In genomic region chr2:28545976-28546375, GRCm38 (mm10) we compare ENCODE assay signal across 13 mouse cellular contexts. TPM values are rescaled to one million over a fixed set of nuclear protein-coding genes. Genes with fewer than 3 reads are reported as not detected.
DNase-seq lines count a peak whose midpoint lies in the region; ATAC-seq and TF ChIP-seq lines count a peak whose summit lies in the region.
"Had no signal": no experiment of that assay in that cellular context is flagged by ENCODE, and none has a peak within 500 bp of the region (broad histone marks: within the 10 kb centered on the region; RNA-seq: fewer than 3 reads in every experiment).

No protein-coding gene starts in this region.

- no peak for TF ChIP-seq CTCF in thymus, adult 2 months (IDR thresholded peaks at IDR 0.05; ENCODE audit: borderline replicate concordance, control insufficient read depth, extremely low read depth, insufficient read depth, low read length, poor library complexity)

- peaks cover 96% of the 10 kb centered on the region for H3K36me3 ChIP-seq in forebrain, embryonic 14.5 days (ENCODE audit: control insufficient read depth, insufficient read depth, low read length)
- H3K36me3 ChIP-seq in forebrain, embryonic 11.5 days (ENCODE audit: control insufficient read depth, insufficient read depth, low read length) = no peaks in the 10 kb centered on the region; the same call in 1 of the 2 replicates
- no peaks in the 10 kb centered on the region for H3K36me3 ChIP-seq in thymus, adult 2 months (ENCODE audit: control insufficient read depth, insufficient read depth, low read length)

- peak; percentile 41; the same call in 1 of the 2 replicates for ATAC-seq in forebrain, embryonic 14.5 days
- no peak for ATAC-seq in forebrain, embryonic 11.5 days (replicated peaks; ENCODE audit: low FRiP score)
- ATAC-seq in granulocyte monocyte progenitor cell, adult 5-6 weeks (replicated peaks; ENCODE audit: poor library complexity, severe bottlenecking) = peak; percentile 44
- no peak for ATAC-seq in megakaryocyte-erythroid progenitor cell, adult 5-6 weeks (replicated peaks; ENCODE audit: low FRiP score, low TSS enrichment, poor library complexity, severe bottlenecking)

- no peaks in the 10 kb centered on the region for H3K4me1 ChIP-seq in forebrain, embryonic 14.5 days (ENCODE audit: control insufficient read depth, insufficient read depth, low read length)
- H3K4me1 ChIP-seq in forebrain, embryonic 11.5 days (replicated peaks; ENCODE audit: control insufficient read depth, insufficient read depth, low read length) = no peaks in the 10 kb centered on the region
- peaks cover 21% of the 10 kb centered on the region for H3K4me1 ChIP-seq in thymus, adult 2 months (replicated peaks; ENCODE audit: control insufficient read depth, insufficient read depth, low read length)
- H3K4me1 ChIP-seq: heart, embryonic 12.5 days had no signal

- peak; percentile 48 for DNase-seq in forebrain, embryonic 14.5 days (ENCODE audit: low spot score)
- DNase-seq in forebrain, embryonic 11.5 days (ENCODE audit: low spot score) = no peak
- peak; percentile 31 for DNase-seq in thymus, postnatal 0 days (ENCODE audit: low spot score)
- DNase-seq in thymus, postnatal 36 days = no peak
- DNase-seq in thymus, adult 2 months = no peak
- no peak for DNase-seq in adrenal gland, adult (ENCODE audit: inconsistent age in 2 of 2, low spot score in 1 of 2)
- DNase-seq: adrenal gland, postnatal 10 days had no signal

- no peak for TF ChIP-seq POLR2A in thymus, adult 2 months (IDR thresholded peaks at IDR 0.05; ENCODE audit: control insufficient read depth, extremely low read depth, insufficient read depth, low read length, poor library complexity)

- peak overlapping the region; percentile 54 for H3K27ac ChIP-seq in forebrain, embryonic 14.5 days (ENCODE audit: low read depth, low read length)
- no peak overlapping the region for H3K27ac ChIP-seq in forebrain, embryonic 11.5 days (ENCODE audit: low read depth, low read length)
- H3K27ac ChIP-seq in thymus, adult 2 months (ENCODE audit: control insufficient read depth, insufficient read depth, low read length) = no peak overlapping the region

- H3K4me2 ChIP-seq in forebrain, embryonic 14.5 days (ENCODE audit: low read length) = no peak overlapping the region
- no peak overlapping the region for H3K4me2 ChIP-seq in forebrain, embryonic 11.5 days (ENCODE audit: low read depth, low read length, severe bottlenecking)
- H3K4me2 ChIP-seq: heart, embryonic 12.5 days had no signal

- H3K9me3 ChIP-seq in forebrain, embryonic 14.5 days (replicated peaks; ENCODE audit: control insufficient read depth, low read length) = no peaks in the 10 kb centered on the region
- H3K9me3 ChIP-seq in forebrain, embryonic 11.5 days (ENCODE audit: control insufficient read depth, low read length) = no peaks in the 10 kb centered on the region
- H3K9me3 ChIP-seq: heart, embryonic 12.5 days had no signal

- H3K27me3 ChIP-seq in forebrain, embryonic 14.5 days (replicated peaks; ENCODE audit: control insufficient read depth, insufficient read depth, low read length) = no peaks in the 10 kb centered on the region
- no peaks in the 10 kb centered on the region for H3K27me3 ChIP-seq in forebrain, embryonic 11.5 days (ENCODE audit: control insufficient read depth, insufficient read depth, low read length)
- H3K27me3 ChIP-seq in thymus, adult 2 months (ENCODE audit: control insufficient read depth, insufficient read depth, low read length) = no peaks in the 10 kb centered on the region
- H3K27me3 ChIP-seq: heart, embryonic 12.5 days had no signal

- H3K4me3 ChIP-seq in forebrain, embryonic 14.5 days (ENCODE audit: low read depth, low read length) = no peak overlapping the region
- no peak overlapping the region for H3K4me3 ChIP-seq in forebrain, embryonic 11.5 days (ENCODE audit: low read depth, low read length)
- no peak overlapping the region for H3K4me3 ChIP-seq in thymus, adult 2 months (ENCODE audit: control insufficient read depth, insufficient read depth, low read length)
- H3K4me3 ChIP-seq: heart, embryonic 12.5 days had no signal

- no peak overlapping the region for H3K9ac ChIP-seq in forebrain, embryonic 14.5 days (ENCODE audit: low read length)
- H3K9ac ChIP-seq in forebrain, embryonic 11.5 days (ENCODE audit: low read length) = no peak overlapping the region
- H3K9ac ChIP-seq: heart, embryonic 12.5 days had no signal

RNA-seq across cellular contexts. Expression of gene Cel, which starts 17.2 kb away (rescaled TPM):
- polyA plus RNA-seq in forebrain, embryonic 14.5 days (2014; fragmentation: Nextera tagmentation; extraction: Ambion mirVana) = not detected in 2 replicates
- not detected in 2 replicates for polyA plus RNA-seq in forebrain, embryonic 11.5 days (2014; fragmentation: Nextera tagmentation; extraction: Ambion mirVana)
- polyA plus RNA-seq in thymus, postnatal 0 days (2015; fragmentation: Nextera tagmentation; extraction: Ambion mirVana) = 0.44 and 0.50 TPM in 2 replicates
- total RNA-seq in granulocyte monocyte progenitor cell, adult 5-6 weeks (2014; fragmentation: Nextera tagmentation) = not detected in 2 replicates
- not detected in 2 replicates for total RNA-seq in granulocyte monocyte progenitor cell, adult 5-6 weeks (2017)
- total RNA-seq in megakaryocyte-erythroid progenitor cell, adult 5-6 weeks (2014; fragmentation: Nextera tagmentation) = not detected in 2 replicates
- not detected in 2 replicates for total RNA-seq in megakaryocyte-erythroid progenitor cell, adult 5-6 weeks (2017)
- polyA plus RNA-seq in thymus, adult 2 months (2012; rRNA removed) = 0.42 and 0.49 TPM in 2 replicates
- total RNA-seq: gastrocnemius, adult 8-10 months; left cerebral cortex, postnatal 10 days had no signal
- polyA plus RNA-seq: C2C12; heart, embryonic 12.5 days had no signal

RNA-seq across cellular contexts. Expression of gene Ralgds, which starts 33.1 kb away (rescaled TPM):
- polyA plus RNA-seq in forebrain, embryonic 14.5 days (2014; fragmentation: Nextera tagmentation; extraction: Ambion mirVana) = 63.3 and 82.1 TPM in 2 replicates
- polyA plus RNA-seq in forebrain, embryonic 11.5 days (2014; fragmentation: Nextera tagmentation; extraction: Ambion mirVana) = 42.7 and 47.6 TPM in 2 replicates
- polyA plus RNA-seq in thymus, postnatal 0 days (2015; fragmentation: Nextera tagmentation; extraction: Ambion mirVana) = 13.3 and 15.7 TPM in 2 replicates
- 2.1 and 7.9 TPM in 2 replicates for total RNA-seq in granulocyte monocyte progenitor cell, adult 5-6 weeks (2014; fragmentation: Nextera tagmentation)
- 2.8 and 4.6 TPM in 2 replicates for total RNA-seq in granulocyte monocyte progenitor cell, adult 5-6 weeks (2017)
- total RNA-seq in megakaryocyte-erythroid progenitor cell, adult 5-6 weeks (2014; fragmentation: Nextera tagmentation) = 1.7 and 5.5 TPM in 2 replicates
- total RNA-seq in megakaryocyte-erythroid progenitor cell, adult 5-6 weeks (2017) = 0.56 and 0.88 TPM in 2 replicates
- polyA plus RNA-seq in thymus, adult 2 months (2012; rRNA removed) = 45.4 and 51.6 TPM in 2 replicates

RNA-seq across cellular contexts. Expression of gene Gtf3c5, which starts 37.6 kb away (rescaled TPM):
- 20.5 and 28.6 TPM in 2 replicates for polyA plus RNA-seq in forebrain, embryonic 14.5 days (2014; fragmentation: Nextera tagmentation; extraction: Ambion mirVana)
- 41.6 and 42.3 TPM in 2 replicates for polyA plus RNA-seq in forebrain, embryonic 11.5 days (2014; fragmentation: Nextera tagmentation; extraction: Ambion mirVana)
- polyA plus RNA-seq in thymus, postnatal 0 days (2015; fragmentation: Nextera tagmentation; extraction: Ambion mirVana) = 18.8 and 20.7 TPM in 2 replicates
- 25.9 and 31.5 TPM in 2 replicates for total RNA-seq in granulocyte monocyte progenitor cell, adult 5-6 weeks (2014; fragmentation: Nextera tagmentation)
- total RNA-seq in granulocyte monocyte progenitor cell, adult 5-6 weeks (2017) = 12.6 and 16.5 TPM in 2 replicates
- total RNA-seq in megakaryocyte-erythroid progenitor cell, adult 5-6 weeks (2014; fragmentation: Nextera tagmentation) = 33.9 and 43.0 TPM in 2 replicates
- 18.8 and 25.7 TPM in 2 replicates for total RNA-seq in megakaryocyte-erythroid progenitor cell, adult 5-6 weeks (2017)
- polyA plus RNA-seq in thymus, adult 2 months (2012; rRNA removed) = 33.7 and 34.5 TPM in 2 replicates

RNA-seq across cellular contexts. Expression of gene Gm10134, which starts 40.1 kb away (rescaled TPM):
- polyA plus RNA-seq in forebrain, embryonic 14.5 days (2014; fragmentation: Nextera tagmentation; extraction: Ambion mirVana) = 0.94 TPM in 1 of 2 replicates, not detected in the other
- polyA plus RNA-seq in forebrain, embryonic 11.5 days (2014; fragmentation: Nextera tagmentation; extraction: Ambion mirVana) = not detected in 2 replicates
- polyA plus RNA-seq in thymus, postnatal 0 days (2015; fragmentation: Nextera tagmentation; extraction: Ambion mirVana) = 2.6 and 3.6 TPM in 2 replicates
- total RNA-seq in granulocyte monocyte progenitor cell, adult 5-6 weeks (2014; fragmentation: Nextera tagmentation) = not detected in 2 replicates
- total RNA-seq in granulocyte monocyte progenitor cell, adult 5-6 weeks (2017) = not detected in 2 replicates
- not detected in 2 replicates for total RNA-seq in megakaryocyte-erythroid progenitor cell, adult 5-6 weeks (2014; fragmentation: Nextera tagmentation)
- total RNA-seq in megakaryocyte-erythroid progenitor cell, adult 5-6 weeks (2017) = not detected in 2 replicates
- polyA plus RNA-seq in thymus, adult 2 months (2012; rRNA removed) = 0.47 and 0.61 TPM in 2 replicates
- polyA plus RNA-seq: C2C12; heart, embryonic 12.5 days had no signal

RNA-seq across cellular contexts. Expression of gene Gbgt1, which starts 49.3 kb away (rescaled TPM):
- polyA plus RNA-seq in forebrain, embryonic 14.5 days (2014; fragmentation: Nextera tagmentation; extraction: Ambion mirVana) = 0.22 and 0.33 TPM in 2 replicates
- polyA plus RNA-seq in forebrain, embryonic 11.5 days (2014; fragmentation: Nextera tagmentation; extraction: Ambion mirVana) = 0.35 TPM in 1 of 2 replicates, not detected in the other
- 0.35 and 0.88 TPM in 2 replicates for polyA plus RNA-seq in thymus, postnatal 0 days (2015; fragmentation: Nextera tagmentation; extraction: Ambion mirVana)
- not detected in 2 replicates for total RNA-seq in granulocyte monocyte progenitor cell, adult 5-6 weeks (2014; fragmentation: Nextera tagmentation)
- not detected in 2 replicates for total RNA-seq in granulocyte monocyte progenitor cell, adult 5-6 weeks (2017)
- not detected in 2 replicates for total RNA-seq in megakaryocyte-erythroid progenitor cell, adult 5-6 weeks (2014; fragmentation: Nextera tagmentation)
- not detected in 2 replicates for total RNA-seq in megakaryocyte-erythroid progenitor cell, adult 5-6 weeks (2017)
- polyA plus RNA-seq in thymus, adult 2 months (2012; rRNA removed) = 2.5 and 2.8 TPM in 2 replicates
- polyA plus RNA-seq: C2C12 had no signal

Comparison
In these comparisons a context has a peak if more than half of its experiments do, and no peak if none do; other contexts are left out.
1. ATAC-seq: peak in forebrain, embryonic 14.5 days (single experiment) and granulocyte monocyte progenitor cell, adult 5-6 weeks (single experiment); none in forebrain, embryonic 11.5 days (single experiment) and megakaryocyte-erythroid progenitor cell, adult 5-6 weeks (single experiment).
2. DNase-seq: peak in forebrain, embryonic 14.5 days (single experiment) and thymus, postnatal 0 days (single experiment); none in forebrain, embryonic 11.5 days (single experiment), thymus, postnatal 36 days (0 of 2), thymus, adult 2 months (single experiment) and adrenal gland, adult (0 of 2).